Mouse (Mus musculus) right cerebral cortex, postnatal 25 days (tissue): ENCODE measurements at regions not wholly inside any gene's neighbourhood (a gene's known extent, or its start where the extent isn't known, plus 50 kb on each side); places are given as distances from the start of the nearest gene placed in this dataset.
A peak's percentile ranks its signal among the peaks of the same experiment; 100 is the strongest.

Experiments used
- DNase-seq: peaks from one replicate; pipeline ENCODE4 v3.0.0; 2022

DNA sequence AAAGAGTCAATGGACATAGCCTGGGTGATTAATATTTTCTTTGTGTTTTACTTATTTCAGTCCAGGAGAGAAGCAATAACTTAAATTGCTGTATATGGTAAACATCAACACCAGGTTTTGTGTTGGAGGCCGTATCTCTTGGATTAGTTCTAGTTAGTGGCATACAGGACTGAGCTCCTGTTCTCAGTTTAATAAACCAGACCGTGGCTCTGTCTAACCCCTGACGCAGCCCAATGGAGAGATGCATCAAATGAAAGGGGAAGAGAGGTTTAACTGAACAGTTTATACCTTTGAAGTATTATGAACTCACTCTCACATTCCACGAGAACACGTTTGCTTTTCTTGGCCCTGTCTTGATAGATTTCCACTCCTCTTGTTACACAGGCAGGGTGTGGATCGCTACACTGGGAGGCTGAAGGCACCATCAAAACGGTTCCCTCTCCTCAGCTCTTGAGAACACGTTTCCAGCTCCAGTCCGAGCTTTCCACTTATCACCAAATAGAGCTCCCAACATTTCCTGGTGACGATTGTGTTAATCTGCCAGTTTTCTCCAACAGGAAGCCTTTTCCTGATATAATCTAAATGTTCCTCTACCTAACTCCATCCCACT, 54.0 kb upstream of the Cerkl start:
- DNase-seq, result no peak

DNA sequence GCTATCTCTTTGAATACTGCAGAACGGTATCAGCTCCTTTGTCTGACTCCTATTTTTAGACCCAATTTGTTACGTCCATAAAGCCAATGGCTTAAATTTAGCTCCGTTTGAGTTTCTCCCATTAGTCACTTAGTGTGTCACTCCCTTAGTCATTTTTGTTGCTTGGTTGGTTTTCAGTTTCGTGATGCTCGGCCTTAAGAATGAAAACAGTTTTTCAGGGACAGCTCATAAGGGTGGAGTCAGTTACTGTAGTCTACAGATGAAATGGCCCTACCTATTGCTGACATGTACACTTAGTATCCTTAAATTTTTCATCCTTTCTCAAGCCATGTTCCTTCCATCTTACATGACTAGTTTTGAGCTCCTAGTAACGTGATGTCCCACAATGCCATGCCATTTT, 54.5 kb upstream of the Cerkl start:
- DNase-seq, result no peak

DNA sequence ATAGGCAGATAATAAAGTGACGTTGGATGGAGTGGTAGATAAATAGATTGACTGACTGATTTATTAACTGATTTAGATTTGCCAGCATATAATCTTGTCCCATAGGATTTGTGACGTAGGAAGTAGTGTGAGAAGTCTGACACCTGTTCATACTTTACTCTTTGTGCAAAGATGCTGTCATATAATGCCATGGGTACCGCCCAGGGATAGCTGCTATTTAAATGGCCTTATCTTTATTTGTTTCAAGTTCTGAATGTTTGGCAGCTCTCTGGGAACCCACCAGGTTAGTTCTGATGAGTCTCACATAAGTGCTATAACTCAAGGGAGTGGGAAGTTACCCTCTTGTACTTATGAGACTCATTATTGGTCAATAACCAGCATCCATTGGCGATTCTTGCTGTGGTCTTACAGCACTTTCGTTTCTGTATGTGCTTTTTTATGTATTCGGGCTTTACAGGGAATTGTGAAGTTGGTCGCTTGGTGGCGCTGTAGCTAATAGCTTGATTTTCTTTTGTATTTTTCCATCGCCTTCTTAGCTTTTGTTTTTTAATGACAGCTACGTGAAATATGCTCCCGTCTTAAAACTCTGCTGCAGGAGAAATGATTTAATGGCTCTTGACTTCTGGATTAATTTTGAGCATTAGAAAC, 55.2 kb upstream of the Cerkl start:
- DNase-seq, result peak; percentile 46

DNA sequence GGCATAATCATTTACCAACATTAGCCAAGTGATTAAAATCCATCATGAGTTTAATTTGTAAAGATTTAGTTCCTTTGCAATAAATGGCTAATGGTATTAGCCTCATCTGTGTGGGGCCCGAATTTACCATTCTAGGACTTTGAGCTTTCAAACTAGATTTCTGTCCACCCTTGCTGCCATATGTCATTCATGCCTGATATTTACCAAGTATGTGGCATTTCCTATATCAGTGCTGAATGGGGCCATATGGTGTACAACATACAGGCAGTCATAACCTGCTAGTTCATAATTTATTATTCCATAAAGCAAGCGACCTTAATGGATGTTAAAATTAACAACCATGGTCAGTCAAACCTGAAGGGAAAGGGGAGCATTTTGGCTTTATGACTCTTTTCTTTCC, 55.8 kb upstream of the Cerkl start:
- DNase-seq, result no peak

DNA sequence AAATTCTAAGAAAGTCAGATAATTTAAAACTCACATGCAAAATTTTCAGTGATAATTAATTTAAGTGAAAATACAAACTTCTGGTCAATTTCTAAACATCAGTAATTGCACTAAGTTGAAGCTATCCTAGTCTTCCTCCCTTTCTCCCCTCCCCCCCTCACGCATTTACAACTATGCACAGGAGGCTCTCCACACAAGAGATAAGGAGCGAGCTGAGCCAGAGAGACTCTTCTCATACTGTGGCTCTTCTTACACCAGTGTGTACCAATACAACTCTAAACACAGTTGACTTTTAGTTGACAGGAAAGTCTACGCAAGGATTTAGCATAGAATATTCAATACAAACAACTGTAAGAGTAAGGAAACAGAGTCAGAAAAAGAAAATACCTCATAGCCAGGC, 57.1 kb upstream of the Cerkl start:
- no peak for DNase-seq

DNA sequence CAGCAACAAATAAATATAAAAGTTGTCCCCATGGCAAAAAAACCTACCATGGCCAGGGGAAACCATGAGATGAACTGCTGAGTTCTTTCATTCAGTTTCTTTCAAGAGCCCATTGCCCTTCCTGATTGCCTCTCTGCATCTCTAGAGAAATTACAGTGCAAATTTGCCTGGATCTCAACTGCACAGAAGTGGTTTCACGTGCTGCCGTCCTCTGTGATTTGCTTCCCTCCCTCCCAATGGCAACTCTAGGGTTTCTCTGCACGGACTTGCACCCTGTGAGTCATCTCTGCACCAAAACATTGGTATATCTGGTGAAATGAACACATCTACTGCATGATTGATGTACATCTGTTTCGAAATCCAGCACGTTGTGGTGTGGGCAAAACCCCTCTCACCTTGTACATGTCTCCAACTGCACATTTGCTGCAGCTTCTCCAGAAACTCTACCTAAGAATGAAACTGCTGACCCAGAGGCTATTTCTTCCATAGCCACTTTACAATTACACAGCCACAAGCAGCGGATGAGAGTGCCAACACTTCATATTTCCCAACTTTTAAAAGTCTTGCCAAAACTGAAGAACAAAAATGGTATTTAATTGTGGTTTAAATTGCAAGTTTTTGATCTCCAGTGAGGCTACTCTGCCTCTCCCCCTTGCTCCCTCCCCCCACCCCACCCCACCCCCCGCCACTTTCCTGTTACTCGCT, 61.6 kb upstream of the Cerkl start:
- DNase-seq, result no peak

DNA sequence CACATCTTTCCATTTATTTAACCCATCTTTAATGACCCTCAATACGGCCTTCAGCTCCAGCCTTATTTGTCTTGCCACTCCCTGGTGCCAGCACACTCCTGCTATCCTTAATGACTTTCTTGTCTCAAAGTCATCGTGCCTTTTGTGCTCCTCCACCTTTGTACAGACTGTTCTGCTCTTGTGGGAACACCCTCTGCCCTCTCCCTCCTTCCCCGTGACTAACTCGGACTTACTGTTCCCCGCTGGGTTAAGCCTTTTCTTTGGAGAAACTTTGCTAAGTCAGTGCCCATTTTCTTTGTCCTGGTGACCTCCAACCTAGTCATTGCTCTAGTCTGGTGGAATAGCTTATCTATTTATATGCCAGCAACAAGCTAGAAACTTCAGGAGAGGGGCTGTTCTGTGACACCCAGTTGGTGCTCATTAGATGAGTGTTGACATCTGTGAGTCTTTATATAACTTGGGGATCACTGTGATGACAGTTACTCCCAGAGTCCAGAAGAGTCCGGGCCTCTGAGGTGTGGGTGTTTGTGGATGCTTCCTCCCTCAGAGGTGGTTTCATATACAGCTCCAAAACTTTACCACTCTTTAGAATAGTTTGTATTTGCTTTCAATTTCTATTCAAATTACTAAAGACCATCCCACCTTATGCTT, 63.3 kb upstream of the Cerkl start:
- DNase-seq, result no peak

DNA sequence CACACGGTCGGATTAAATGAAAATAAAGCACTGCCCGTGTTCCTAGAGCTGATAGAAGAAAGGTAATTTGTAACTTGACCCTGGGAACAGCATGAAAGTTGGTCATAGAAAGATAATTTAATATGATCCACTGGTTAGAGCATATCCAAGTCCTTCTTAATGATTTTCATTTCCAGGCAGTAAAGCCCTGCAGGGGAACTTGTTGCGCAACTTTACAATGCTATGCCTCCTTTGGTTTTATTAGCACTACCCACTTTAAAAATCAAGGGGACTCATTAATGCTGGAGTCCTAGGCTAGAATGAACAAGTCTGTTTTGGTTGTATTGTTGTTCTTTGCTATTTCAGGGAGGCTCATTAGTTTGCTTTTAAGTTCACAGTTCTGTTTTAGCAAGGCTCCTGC, 66.9 kb upstream of the Cerkl start:
- DNase-seq, result no peak

DNA sequence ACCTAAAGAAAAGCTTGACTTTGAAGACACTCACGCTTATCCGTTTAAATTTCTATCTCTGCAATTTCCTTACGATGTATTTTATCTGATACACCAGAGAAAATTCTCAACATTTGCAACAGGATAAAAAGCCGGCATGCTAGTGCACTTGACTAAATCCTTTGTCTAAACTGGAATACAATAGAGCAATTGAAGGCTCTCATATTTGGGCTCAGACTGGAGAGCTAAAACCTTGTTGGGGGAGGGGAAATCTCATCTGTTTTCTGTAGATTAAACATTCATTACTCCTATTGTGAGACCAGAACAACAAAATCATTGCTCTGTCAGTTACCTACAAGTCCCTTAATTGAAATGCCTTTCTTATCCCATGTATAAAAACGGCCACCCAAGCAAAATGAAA, 70.9 kb upstream of the Cerkl start:
- DNase-seq, result no peak

DNA sequence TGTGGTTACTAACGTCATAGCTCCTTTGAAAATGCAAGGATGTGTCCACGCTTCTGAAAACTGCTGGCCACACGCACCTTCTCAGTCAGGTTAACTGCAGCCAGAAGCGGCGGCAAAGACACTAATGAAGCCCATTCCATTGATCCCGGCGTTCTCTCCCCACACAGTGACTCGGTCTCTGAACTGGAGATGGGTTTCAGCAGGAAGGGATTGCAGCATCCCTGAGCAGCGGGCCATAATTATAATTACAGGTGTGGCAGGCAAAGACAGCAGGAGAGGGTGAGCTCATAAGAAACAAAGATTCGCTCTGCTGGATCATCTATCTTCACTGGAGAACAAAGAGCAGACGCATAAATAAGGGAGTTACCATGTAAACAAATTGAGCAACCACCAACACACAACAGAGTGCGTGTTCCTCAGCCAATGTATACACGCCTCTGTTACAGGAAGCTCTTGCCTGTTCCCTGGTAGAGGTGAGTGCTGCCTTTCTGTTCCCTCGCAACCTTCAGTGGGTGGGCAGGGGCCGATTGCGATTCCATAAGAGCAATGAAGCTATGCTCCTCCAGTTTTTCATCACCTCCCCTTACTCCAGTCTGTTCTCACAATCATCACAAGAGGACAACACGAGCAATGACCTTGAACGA, 71.9 kb upstream of the Cerkl start:
- DNase-seq, result no peak

DNA sequence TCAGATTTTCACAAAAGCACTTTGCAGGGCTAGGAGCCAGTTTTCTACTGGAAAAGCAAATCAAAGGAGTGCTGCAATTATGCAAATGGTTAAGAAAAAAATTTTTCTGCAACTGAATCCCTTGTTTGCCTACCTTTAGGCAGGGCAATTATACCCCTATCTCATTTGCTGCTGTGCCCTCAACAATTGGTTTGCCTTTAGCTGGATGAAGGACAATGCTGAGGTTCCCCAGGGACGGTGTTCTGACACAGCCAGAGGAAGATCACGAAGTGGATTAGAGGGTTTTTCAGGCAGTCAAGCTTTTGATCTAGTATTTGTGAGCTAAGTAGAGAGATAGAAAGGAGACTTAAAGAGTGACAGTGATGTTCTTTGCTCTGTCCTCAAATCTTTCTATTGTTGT, 72.6 kb upstream of the Cerkl start:
- DNase-seq, result no peak

DNA sequence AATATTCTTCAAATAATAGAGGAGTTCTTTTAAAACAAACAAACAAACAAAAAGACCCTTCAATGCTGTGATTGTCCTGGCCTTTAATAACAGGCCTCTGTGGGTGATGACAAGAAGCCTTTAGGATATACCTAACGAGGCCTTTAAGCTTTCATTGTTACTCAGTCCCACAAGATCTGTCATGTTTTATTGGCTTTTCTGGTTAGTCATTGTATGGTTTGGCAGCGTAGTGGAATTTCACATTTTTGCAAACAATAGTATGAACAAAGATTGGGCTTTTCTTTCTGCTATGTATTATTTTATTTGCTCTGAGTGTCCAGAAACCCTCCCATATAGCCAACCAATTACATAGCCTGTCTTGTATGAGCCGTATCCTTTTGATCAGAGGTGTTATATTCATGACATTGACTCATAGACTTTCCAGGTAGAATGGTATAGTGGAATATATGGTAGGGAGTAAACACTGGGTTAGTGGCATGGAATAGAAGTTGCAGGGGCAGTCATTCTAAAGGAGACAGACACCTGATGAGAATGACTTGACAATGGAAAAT, 76.1 kb upstream of the Cerkl start:
- no peak for DNase-seq

DNA sequence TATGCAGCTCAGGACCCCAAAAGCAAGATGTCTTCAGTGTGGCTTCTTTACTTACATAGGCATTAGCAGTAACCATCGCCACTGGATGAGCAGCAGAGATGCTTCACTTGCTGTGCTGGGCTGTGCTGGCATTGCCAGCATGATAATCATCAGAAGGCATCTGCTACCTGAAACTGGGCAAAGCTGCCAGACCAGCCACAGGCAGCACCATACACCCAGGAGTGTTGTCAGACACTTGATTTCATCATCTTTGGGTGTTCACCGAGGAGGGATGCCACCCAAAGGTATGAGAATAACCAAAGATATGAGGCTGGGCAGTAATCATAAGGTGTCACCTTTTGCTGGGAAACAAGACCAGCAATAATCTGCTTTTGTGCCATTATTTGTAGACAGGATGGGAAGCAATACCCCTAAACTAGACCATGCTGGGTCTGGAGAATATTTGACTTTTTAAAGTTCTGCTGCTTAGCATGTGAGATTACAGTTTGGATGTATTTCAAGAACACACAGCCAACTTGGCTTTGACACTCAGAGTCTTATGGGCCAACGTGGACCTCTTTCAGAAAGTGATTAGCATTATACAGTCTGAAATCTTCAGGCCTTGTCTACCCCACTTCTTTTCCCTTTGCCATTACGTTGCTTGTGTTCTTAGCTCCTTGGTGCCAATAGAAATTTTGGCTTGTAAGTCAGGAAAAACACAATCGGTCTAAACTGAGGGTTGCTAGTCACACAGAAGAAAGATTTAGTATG, 80.7 kb upstream of the Cerkl start:
- no peak for DNase-seq

DNA sequence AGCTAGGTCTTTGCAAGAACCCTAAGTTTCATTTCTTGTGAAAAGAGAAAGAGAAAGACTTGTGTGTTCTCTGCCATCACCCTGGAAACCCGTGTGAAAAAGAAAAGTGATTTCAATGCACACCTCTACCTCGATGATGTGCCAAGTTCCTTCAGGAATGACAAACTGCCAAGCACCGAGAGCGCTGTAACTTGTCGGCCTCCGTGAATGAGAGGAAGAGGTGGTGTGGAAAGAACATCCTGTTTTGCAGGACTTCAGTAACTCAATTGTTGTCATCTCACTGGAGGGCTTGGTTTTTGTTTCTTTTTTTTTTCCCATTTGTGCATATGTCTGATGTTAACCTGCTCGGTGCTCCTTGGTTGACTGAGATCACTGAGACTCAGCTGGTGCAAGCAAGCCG, 83.8 kb upstream of the Cerkl start:
- DNase-seq, result no peak

DNA sequence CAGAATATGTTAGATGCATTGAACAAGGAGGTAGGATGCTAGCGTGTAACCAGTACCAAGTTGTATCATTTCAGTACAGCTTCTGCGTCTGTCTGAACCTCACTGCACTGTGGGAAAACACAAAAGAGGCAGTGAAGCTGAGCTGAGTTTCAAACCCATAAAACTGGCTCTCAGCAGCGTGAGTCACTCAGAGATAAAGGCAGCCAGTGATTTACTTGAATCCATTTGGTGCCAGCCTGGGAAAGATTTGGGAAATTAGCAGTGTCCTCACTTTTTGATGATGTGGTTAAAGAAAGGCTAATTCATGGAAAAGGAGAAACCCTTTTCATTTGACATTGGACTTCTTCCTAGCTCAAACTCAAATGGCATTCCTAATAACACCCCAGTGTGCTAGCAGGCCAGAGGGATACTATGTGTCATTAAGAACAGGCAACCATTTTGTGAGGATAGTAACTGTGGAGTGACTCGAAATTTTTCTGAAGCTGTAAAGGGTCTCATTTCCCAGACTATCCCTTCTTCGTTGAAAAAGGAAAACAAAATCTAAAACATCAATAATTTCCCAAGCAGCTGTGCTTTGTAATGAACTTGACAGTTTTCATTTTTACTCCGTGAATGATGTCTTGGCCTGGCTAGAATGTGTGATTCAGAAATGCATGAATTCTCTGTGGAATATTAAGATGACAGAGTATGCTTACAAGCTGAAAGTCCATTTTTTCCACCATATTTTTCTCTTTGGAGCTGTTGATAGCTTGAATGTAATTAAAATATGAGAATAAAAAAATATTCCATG, 85.8 kb upstream of the Cerkl start:
- no peak for DNase-seq

DNA sequence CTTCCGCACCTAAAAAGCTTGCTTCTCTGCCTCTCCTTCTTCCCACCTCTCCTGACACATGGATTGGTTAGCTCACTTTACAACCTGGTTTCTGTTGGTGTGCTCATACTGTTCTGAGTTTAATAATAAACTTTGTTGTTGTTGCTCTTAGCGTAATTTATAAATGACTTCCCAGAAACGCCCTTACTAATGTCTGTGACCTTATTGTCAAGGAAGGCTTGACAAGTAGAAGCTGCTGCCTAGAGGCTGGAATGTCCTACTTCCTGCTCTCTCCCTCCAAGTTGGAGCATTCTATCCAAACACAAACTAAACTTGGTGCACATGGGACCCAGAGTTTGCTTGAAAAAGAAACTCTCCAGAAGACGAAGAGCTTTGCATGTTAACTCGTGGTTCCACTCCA, 86.9 kb upstream of the Cerkl start:
- DNase-seq, result no peak

DNA sequence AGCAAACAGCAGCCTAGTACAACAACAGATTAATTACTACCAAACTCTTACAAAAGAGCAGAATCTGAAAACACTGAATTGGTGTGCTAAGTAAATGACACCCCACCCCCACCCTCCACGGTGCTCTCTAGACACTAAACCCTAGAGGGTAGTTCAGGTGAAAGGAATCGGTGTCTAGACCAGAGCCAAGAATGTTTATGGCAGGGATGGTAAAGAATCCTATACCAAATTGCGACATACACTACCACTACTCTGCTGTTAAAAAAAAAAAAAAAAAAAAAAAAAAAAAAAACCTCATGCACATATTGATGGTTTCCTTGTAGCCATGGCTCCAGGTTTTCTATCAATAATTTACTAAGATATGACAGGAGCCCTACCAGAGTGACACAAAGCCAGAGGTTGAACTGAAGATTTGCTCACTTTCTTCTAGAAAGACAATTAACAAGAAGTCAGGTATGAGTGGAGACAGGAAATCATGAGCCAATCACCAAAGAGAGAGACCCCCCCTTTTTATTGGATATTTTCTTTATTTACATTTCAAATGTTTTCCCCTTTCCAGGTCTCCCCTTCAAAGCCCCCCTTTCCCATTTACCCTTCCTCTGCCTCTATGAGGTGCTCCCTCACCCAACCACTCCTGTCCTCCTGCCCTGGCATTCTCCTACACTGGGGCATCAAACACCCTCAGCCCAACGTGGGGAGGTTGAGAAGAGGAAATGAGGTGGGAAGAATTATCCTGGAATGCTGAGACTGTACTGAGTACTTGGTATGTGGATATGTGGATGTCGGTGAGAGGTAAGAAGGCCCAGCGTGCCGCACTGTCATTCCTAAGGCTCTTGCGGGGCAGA, 87.6 kb upstream of the Cerkl start:
- no peak for DNase-seq

DNA sequence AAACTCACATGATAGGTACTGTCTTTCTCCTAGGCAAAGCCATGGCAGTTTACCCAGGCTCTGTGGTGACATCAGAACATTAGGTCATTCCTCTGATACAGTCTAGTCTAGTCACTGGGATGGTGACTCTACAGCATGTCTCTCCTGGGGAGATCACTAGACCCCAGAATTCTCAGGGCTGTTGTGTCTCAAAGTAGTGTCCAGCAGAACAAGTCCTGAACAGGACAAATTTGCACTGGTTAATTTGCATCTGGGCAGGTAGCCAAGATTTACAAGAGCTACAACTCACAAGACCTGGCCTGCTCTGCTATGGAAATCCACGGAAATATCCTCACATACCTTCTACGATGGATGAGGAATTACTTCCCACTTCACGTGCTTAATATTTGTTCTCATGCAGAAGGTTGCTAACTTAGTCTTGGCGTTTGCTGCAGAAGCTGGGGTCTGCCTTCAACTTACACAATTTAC, 88.2 kb upstream of the Cerkl start:
- no peak for DNase-seq

DNA sequence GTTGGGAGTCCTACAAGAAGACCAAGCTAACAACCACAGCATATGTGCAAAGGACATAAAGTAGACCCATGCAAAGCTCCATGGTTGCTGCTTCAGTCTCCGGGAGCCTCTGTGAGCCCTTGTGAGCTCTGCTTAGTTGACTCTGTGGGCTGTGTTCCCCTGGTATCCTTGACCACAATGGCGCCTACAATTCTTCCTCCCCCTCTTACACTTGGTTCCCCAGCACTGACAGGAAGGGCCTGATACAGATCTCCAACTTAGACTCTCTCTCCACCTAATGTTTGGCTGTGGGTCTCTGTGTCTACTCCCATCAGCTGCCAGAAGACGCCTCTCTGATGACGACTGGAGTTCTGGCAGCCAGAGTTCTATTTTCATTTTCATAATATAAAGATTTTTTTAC, 88.9 kb upstream of the Itprid2 start:
- no peak for DNase-seq

DNA sequence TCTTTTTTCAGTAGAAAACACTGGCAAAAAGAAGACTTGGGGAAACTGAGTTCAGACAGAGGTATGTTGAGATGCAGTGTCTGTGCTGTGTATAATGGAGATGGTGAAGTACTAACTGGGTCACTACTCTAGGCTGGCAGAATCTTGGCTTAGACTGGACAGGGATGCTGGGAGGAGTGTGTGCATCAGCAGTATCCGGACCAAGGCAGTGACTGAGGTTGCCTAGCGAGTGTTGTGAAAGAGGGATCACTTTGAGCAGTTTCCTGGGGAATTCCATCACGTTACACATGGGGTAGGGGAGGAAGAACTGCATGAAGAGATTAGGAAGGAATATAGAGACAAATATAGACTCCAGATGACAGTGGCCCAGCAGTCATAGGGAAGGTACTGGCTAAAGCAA, 87.9 kb upstream of the Itprid2 start:
- DNase-seq, result no peak
